Mouse (Mus musculus) neural tube, embryonic 13.5 days (tissue): ENCODE results near the gene Atp2b4. TPM values are rescaled to one million over a fixed set of nuclear protein-coding genes. Genes with fewer than 3 reads are reported as not detected.

Source experiments
- ATAC-seq: fragments of 200-750 bp; cut with Nextera tagmentation; 2 replicates; pipeline ENCODE4 v1.8.0; 2017; ENCODE audit warnings: low read depth, mild to moderate bottlenecking, moderate TSS enrichment, moderate library complexity
- H3K27ac ChIP-seq: fragments of 300-500 bp; sonication (generic); replicated peaks from 2 replicates; pipeline ENCODE4 v1.5.1; 2015; ENCODE audit warnings: moderate library complexity, mild to moderate bottlenecking, inconsistent platforms
- H3K27me3 ChIP-seq: fragments of 300-500 bp; sonication (generic); 2 replicates; pipeline ENCODE4 v1.6.1; 2015; ENCODE audit warnings: mild to moderate bottlenecking, inconsistent platforms
- H3K36me3 ChIP-seq: fragments of 300-500 bp; sonication (generic); 2 replicates; pipeline ENCODE4 v1.6.1; 2015; ENCODE audit warnings: mild to moderate bottlenecking, inconsistent platforms
- H3K4me1 ChIP-seq: fragments of 300-500 bp; sonication (generic); replicated peaks from 2 replicates; pipeline ENCODE4 v1.6.1; 2015; ENCODE audit warnings: inconsistent platforms
- H3K4me2 ChIP-seq: fragments of 300-500 bp; sonication (generic); 2 replicates; pipeline ENCODE4 v1.6.1; 2015; ENCODE audit warnings: inconsistent platforms, mild to moderate bottlenecking, moderate library complexity
- H3K4me3 ChIP-seq: fragments of 300-500 bp; sonication (generic); 2 replicates; pipeline ENCODE4 v1.5.1; 2015; ENCODE audit warnings: mild to moderate bottlenecking, inconsistent platforms
- H3K9ac ChIP-seq: fragments of 300-500 bp; sonication (generic); 2 replicates; pipeline ENCODE4 v1.6.1; 2015; ENCODE audit warnings: moderate library complexity, mild to moderate bottlenecking, inconsistent platforms
- H3K9me3 ChIP-seq: fragments of 300-500 bp; sonication (generic); 2 replicates; pipeline ENCODE4 v1.6.1; 2016; ENCODE audit warnings: inconsistent platforms
- WGBS: fragments of 180-500 bp; shearing (Covaris S2); methylation state at CpG from one replicate; pipeline ENCODE4 v1.1.7; 2015; 5-methylcytosine and 5-hydroxymethylcytosine counted together
- polyA plus RNA-seq: library from polyadenylated mRNA; unstranded; fragments of >200 nt; fragmentation: Nextera tagmentation; extraction: Ambion mirVana; gene quantifications from 2 replicates; pipeline ENCODE4 v1.2.1, GENCODE M21; 2015

Gene Atp2b4
- polyA plus RNA-seq, 1 experiment from 2014 or later, result 10.7 TPM

DNA sequence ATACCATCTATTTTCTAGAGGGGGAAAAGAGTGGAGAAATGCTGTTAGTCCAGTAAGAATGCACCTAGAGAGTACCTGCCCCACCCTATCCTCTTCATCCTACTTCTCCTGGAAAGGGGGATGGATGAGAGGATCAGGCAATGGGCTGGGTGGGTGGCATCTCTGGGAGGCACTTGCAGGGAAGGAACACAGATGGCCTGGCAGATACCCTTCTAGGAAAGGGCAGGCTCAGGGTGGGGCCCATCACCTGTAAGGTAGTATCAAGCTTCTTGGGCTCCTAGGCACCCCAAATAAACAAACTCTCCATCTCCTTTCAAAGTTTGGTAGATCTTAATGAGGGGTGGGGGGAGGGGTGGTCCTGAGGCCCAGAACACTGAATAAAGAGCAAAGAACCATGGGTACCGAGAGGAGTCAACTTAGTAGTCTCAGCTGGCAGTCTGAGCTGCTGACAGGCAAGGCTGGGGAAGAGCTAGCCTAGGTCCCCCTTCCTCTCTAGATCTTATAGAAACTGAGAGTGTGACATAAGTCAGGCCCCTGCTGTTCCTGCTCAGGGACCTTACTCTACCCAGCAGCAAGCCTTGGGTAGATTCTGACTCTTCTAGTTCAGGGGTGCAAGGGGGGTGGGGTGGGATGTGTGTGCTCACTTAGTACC is 3.4 kb downstream of the Atp2b4 start:
- Histone ChIP-seq H3K27ac (no peak overlapping the region), H3K4me2 (peak overlapping the region; percentile 85), H3K4me3 (no peak overlapping the region), H3K36me3 (no peaks in the 10 kb centered on the region), H3K9me3 (no peaks in the 10 kb centered on the region), H3K9ac (peak overlapping the region; percentile 69; the same call in 1 of the 2 replicates), H3K4me1 (peaks cover 41% of the 10 kb centered on the region), H3K27me3 (peaks cover 9% of the 10 kb centered on the region; the same call in 1 of the 2 replicates)
- ATAC-seq, result no peak
- WGBS, result 48% methylated on average over 1 of the region's 1 CpGs

DNA sequence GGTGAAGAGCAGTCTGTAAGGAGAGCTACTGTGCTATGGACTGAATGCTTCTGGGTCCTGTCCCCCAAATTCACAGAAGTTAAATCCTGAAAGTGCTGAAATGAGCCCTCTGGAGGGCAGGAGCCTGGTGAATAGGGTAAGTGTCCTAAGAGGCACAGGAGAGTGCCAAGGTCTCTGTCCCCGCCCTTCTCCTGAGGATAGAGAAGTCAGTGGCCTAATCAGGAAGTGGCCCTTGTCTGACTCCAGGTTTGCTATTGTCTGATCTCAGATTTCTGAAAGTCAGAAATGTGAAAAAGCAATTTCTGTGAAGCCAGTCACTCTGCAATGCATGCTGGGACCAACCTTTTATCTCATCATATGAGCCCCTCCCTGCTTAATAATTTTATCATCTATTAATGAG is 7.2 kb downstream of the Atp2b4 start:
- ATAC-seq, result no peak
- H3K36me3 ChIP-seq, result 0 out of 2 replicates have a peak, but pooled peaks cover 10% of the 10 kb centered on the region
- WGBS, result 52% methylated on average over 1 of the region's 1 CpGs

DNA sequence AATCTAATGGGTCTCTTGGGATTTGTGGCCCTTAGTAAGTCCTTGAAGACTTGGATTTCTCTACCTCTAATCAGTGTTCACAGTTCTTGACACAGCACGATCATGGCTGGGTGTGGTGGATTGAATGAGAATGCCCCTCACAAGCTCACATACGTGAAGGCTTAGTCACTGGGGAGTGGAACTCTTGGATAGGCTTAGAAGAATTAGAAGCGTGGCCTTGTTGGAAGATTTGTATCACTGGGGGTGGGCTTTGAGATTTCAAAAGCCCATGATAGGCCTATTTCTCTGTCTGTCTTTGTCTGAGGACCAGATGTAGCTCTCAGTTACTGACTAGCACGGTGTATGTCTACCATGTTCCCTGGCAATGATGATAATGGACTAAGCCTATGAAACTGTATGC is 10.8 kb downstream of the Atp2b4 start:
- H3K9ac ChIP-seq, result no peak overlapping the region
- 93% methylated on average over 4 of the region's 4 CpGs for WGBS
- 0 out of 2 replicates have a peak, but pooled peaks cover 10% of the 10 kb centered on the region for H3K36me3 ChIP-seq
- no peak overlapping the region for H3K27ac ChIP-seq
- H3K4me1 ChIP-seq, result peaks cover 19% of the 10 kb centered on the region
- no peaks in the 10 kb centered on the region for H3K27me3 ChIP-seq
- ATAC-seq, result no peak
- no peak overlapping the region for H3K4me3 ChIP-seq
- no peak overlapping the region for H3K4me2 ChIP-seq
- no peaks in the 10 kb centered on the region for H3K9me3 ChIP-seq

More for the DNA sequence above, 7.2 kb downstream of the Atp2b4 start:
- Histone ChIP-seq H3K4me1 (peaks cover 17% of the 10 kb centered on the region), H3K4me3 (no peak overlapping the region), H3K27ac (no peak overlapping the region), H3K27me3 (no peaks in the 10 kb centered on the region), H3K4me2 (no peak overlapping the region), H3K9ac (no peak overlapping the region), H3K9me3 (no peaks in the 10 kb centered on the region)

DNA sequence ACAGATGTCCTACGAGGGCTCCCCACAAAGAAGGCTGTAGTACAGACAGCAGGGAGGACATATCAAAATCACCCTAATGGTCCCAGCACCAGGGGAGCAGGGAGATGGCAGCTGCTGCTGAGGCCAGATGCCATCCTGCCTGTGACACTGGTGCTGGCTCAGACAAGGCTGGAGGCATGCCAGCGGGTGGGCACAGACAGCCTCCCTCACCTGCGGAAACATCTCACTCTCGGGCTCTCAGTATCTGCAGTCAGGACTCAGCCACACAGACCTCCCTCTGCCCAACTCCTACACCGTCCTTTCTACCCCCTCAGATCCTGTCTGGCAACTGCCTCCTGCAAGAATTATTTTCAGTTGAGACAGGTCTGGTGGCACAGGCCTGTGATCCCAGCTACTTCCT is 12.0 kb downstream of the Atp2b4 start:
- 60% methylated on average over 5 of the region's 5 CpGs for WGBS
- H3K27me3 ChIP-seq, result no peaks in the 10 kb centered on the region
- no peak overlapping the region for H3K4me2 ChIP-seq
- H3K27ac ChIP-seq, result peak overlapping the region; percentile 67
- 0 out of 2 replicates have a peak, but pooled peaks cover 10% of the 10 kb centered on the region for H3K36me3 ChIP-seq
- ATAC-seq, result 0 out of 2 replicates have a peak, but pooled peaks have one; percentile 40
- no peaks in the 10 kb centered on the region for H3K9me3 ChIP-seq
- H3K4me3 ChIP-seq, result no peak overlapping the region
- H3K4me1 ChIP-seq, result peaks cover 19% of the 10 kb centered on the region
- no peak overlapping the region for H3K9ac ChIP-seq

DNA sequence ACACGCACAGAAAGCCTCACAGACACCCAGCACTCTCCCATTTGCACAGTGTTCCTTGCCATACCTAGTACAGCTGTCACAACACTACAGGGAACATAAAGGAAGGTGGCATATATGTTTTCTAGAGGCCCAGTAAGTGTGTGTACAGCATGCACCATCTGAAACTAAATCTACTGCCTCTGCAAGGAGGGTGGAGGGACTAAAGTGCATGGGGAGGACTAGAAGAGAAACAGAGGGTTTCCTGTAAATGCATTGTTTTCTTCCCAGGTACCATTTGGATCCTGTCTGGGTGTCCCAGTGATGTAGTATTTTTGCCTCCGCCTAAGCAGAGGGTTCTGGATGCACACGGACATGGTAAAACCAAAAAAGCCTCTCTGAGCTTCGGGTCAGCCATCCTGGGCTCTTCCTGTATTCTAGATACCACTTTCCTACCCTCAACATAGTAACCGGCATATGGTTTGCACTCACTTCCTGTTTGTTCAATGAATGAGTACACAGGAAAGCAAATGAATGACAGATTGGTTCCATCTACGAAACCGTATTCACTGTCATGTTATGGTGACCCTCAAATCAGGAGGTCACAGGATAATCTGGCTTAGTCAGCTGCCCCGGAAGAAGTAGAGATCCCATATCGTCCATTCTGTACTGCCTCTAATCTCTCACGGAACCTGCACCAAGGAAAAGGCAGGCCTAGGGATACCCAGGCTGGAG is 13.2 kb downstream of the Atp2b4 start:
- Histone ChIP-seq H3K27me3 (no peaks in the 10 kb centered on the region), H3K36me3 (0 out of 2 replicates have a peak, but pooled peaks cover 10% of the 10 kb centered on the region), H3K27ac (peak overlapping the region; percentile 67), H3K4me3 (no peak overlapping the region), H3K4me2 (no peak overlapping the region), H3K9ac (no peak overlapping the region), H3K4me1 (peaks cover 19% of the 10 kb centered on the region), H3K9me3 (no peaks in the 10 kb centered on the region)
- 81% methylated on average over 10 of the region's 10 CpGs for WGBS
- ATAC-seq, result no peak

DNA sequence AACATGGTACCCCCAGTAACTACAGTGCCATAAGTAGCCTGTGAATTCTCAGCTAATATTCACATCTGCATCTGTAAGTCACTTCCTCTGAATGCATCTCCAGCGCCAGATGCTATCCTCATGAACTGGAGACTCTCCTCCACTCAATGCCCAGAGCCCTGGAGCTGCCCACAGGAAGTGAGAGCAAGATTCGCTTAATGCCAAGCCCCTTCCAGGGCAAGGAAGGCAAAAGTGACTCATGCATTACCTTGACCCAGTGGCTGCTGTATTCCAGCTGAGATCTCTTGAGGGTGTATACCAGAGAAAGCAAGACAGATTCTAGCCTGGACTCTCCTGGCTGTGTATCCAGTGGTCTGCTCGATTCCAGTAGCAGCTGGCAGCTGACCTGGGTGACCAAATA is 16.2 kb downstream of the Atp2b4 start:
- H3K9me3 ChIP-seq, result no peaks in the 10 kb centered on the region
- H3K9ac ChIP-seq, result no peak overlapping the region
- no peak overlapping the region for H3K27ac ChIP-seq
- WGBS, result 89% methylated on average over 3 of the region's 3 CpGs
- no peaks in the 10 kb centered on the region for H3K27me3 ChIP-seq
- no peak overlapping the region for H3K4me3 ChIP-seq
- no peak for ATAC-seq
- no peaks in the 10 kb centered on the region for H3K36me3 ChIP-seq
- no peak overlapping the region for H3K4me2 ChIP-seq
- peaks cover 19% of the 10 kb centered on the region for H3K4me1 ChIP-seq

DNA sequence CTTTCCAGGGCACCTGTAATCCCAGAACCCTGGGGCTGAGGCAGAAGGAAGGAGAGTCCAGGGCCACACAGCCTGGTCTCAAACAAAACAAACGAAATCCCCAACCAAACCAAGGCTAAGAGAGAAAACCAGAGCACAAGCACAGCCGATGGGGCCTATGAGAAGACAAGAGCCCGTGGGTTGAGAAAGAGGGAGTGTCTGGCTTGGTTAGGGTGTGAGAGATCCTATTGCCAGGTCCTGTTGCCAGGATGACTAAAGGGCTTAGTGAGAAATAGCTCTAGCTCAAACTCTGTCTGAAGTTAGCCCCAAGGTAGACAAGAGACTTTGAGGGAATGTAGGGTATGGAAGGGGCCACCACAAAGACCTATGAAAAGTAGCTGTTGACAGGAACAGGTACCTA is 19.3 kb downstream of the Atp2b4 start:
- peaks cover 6% of the 10 kb centered on the region for H3K4me1 ChIP-seq
- 76% methylated on average over 3 of the region's 3 CpGs for WGBS
- H3K4me2 ChIP-seq, result no peak overlapping the region
- H3K4me3 ChIP-seq, result no peak overlapping the region
- no peak overlapping the region for H3K9ac ChIP-seq
- no peaks in the 10 kb centered on the region for H3K27me3 ChIP-seq
- ATAC-seq, result no peak
- H3K27ac ChIP-seq, result no peak overlapping the region
- no peaks in the 10 kb centered on the region for H3K36me3 ChIP-seq
- no peaks in the 10 kb centered on the region for H3K9me3 ChIP-seq

DNA sequence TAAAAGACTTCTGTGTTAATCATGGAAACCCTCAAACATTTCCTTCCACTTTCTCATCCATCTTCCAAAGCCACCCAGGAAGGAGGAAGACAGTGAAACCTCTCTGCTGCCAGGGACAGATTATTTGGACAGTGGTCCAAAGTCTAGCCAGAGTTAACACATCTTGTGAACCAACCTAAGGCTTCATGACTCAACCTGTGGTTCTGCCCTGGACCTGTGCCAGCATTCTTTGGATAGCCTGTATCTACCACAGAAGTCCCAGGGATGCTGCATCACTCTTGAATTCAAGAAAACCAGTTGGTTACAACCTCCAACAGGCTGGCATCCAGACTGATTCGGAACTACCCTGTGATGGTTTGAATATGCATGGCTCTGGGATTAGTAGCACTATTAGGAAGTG is 21.8 kb downstream of the Atp2b4 start:
- Histone ChIP-seq H3K4me2 (no peak overlapping the region), H3K36me3 (no peaks in the 10 kb centered on the region), H3K9me3 (no peaks in the 10 kb centered on the region), H3K27ac (no peak overlapping the region), H3K4me1 (peaks cover 6% of the 10 kb centered on the region), H3K4me3 (no peak overlapping the region), H3K9ac (no peak overlapping the region), H3K27me3 (no peaks in the 10 kb centered on the region)
- 91% methylated on average over 1 of the region's 1 CpGs for WGBS
- no peak for ATAC-seq

DNA sequence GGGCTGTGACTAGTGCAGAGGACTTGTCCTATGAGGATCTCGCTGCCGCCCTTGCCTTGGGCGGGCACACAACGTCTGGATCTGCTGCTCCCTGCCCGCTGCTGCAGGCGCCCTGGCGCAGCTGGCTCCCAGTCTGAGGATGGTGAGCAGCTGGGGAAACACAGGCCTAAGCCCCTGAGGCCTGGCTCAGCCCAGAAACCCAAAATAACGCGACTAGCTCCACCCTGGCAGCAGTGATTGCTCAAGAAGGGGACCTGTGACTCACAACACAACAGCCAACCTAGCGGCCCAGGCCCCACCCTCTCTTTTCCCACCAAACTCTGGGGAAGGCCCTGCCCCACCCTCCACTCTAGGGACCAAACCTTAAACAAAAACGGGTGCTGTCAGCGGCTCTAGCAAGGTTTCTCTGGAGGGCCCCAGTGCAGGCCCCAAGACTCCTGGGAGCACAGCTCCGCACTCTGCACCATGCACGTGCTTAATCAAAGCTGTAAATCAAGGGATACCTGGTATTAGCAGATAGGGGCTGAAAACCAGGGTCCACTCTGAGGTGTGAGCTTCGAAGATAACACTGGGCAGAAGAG is 23.1 kb downstream of the Atp2b4 start:
- Histone ChIP-seq H3K9me3 (no peaks in the 10 kb centered on the region), H3K27me3 (no peaks in the 10 kb centered on the region), H3K27ac (no peak overlapping the region), H3K4me3 (no peak overlapping the region), H3K4me2 (no peak overlapping the region), H3K4me1 (peaks cover 10% of the 10 kb centered on the region), H3K9ac (no peak overlapping the region), H3K36me3 (no peaks in the 10 kb centered on the region)
- no peak for ATAC-seq
- 62% methylated on average over 15 of the region's 15 CpGs for WGBS

DNA sequence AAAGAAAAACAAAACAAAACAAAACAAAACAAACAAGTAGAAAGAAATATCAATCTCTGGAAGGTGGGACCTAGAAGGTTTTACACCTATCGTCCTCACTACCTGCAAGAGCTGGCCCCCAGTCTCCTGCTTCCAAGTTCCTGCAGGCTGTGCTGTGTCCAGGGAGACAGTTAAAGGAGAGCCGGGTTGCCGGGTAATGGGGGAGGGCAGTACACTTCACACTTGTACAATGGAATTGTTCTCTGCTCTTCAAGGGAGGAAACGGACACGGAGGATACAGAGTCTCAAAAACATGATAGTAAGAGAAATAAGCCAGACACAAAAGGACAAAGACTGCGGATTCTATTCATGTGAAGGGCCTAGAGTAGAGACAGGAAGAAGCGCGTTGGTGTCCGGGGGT is 28.3 kb downstream of the Atp2b4 start:
- WGBS, result 53% methylated on average over 9 of the region's 9 CpGs
- H3K36me3 ChIP-seq, result no peaks in the 10 kb centered on the region
- H3K9ac ChIP-seq, result no peak overlapping the region

DNA sequence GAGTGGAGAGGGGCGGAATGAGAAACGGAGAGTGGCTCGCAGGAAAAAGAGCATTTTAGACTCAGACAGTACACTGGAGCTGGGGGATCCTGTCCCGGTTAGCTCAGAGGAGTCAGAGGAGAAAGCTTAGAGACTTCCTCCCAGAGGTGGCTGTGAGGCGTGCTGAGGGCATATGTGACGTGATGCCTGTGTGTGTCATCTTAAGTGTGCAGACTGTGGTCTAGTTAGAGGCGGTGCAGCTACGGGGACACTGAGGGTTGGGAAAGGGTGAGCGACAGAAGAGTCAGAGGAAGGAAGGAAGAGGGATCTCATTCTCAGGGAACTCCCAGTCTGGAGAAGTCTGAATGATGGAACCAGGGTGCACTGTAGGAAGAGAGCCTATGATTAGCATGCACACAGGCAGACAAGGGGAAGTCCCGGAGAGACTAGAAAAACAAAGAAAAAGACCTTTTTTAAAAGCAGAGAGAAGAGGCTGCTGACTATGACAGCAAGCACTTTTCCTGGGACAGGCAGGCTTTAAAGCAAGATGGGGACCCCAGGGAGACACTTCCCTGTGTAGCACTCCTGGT is 28.9 kb downstream of the Atp2b4 start:
- no peak overlapping the region for H3K9ac ChIP-seq
- H3K4me2 ChIP-seq, result no peak overlapping the region
- H3K4me1 ChIP-seq, result peaks cover 35% of the 10 kb centered on the region
- H3K36me3 ChIP-seq, result no peaks in the 10 kb centered on the region
- H3K27me3 ChIP-seq, result no peaks in the 10 kb centered on the region
- no peak for ATAC-seq
- H3K4me3 ChIP-seq, result no peak overlapping the region
- WGBS, result 77% methylated on average over 10 of the region's 10 CpGs
- H3K27ac ChIP-seq, result no peak overlapping the region
- no peaks in the 10 kb centered on the region for H3K9me3 ChIP-seq

More for the DNA sequence above, 28.3 kb downstream of the Atp2b4 start:
- no peak overlapping the region for H3K27ac ChIP-seq
- H3K4me2 ChIP-seq, result no peak overlapping the region
- no peaks in the 10 kb centered on the region for H3K9me3 ChIP-seq
- no peaks in the 10 kb centered on the region for H3K27me3 ChIP-seq
- no peak overlapping the region for H3K4me3 ChIP-seq
- H3K4me1 ChIP-seq, result peaks cover 30% of the 10 kb centered on the region
- ATAC-seq, result no peak

DNA sequence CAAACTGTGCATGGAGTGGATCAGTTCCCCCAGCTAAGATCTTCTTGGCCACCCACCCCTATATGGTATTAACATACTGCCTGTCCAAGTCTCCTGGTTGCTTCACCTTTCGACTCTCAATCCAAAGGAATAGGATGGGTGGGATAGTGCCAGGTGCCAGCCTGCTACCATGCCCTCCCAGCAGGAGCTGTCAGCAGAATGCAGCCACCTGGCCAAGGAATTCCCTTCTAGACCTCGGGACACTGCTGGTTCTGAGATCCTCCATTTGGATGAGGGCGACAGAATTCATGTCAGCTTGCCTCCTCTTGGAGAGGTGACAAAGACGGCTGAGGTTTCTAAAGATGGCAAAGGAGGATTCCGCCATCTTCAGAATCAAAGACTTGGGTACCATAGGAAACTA is 32.8 kb downstream of the Atp2b4 start:
- no peak overlapping the region for H3K27ac ChIP-seq
- H3K9me3 ChIP-seq, result no peaks in the 10 kb centered on the region
- 86% methylated on average over 5 of the region's 5 CpGs for WGBS
- no peak overlapping the region for H3K4me2 ChIP-seq
- no peak for ATAC-seq
- H3K9ac ChIP-seq, result no peak overlapping the region
- H3K4me3 ChIP-seq, result no peak overlapping the region
- peaks cover 58% of the 10 kb centered on the region for H3K4me1 ChIP-seq
- no peaks in the 10 kb centered on the region for H3K36me3 ChIP-seq
- H3K27me3 ChIP-seq, result no peaks in the 10 kb centered on the region
